Mouse (Mus musculus): ENCODE data around the gene Bbs12. TPM values are rescaled to one million over a fixed set of nuclear protein-coding genes. Genes with fewer than 3 reads are reported as not detected.

Gene Bbs12
- polyA plus RNA-seq, 1 experiment from 2014 or later: 7.0 TPM

DNA sequence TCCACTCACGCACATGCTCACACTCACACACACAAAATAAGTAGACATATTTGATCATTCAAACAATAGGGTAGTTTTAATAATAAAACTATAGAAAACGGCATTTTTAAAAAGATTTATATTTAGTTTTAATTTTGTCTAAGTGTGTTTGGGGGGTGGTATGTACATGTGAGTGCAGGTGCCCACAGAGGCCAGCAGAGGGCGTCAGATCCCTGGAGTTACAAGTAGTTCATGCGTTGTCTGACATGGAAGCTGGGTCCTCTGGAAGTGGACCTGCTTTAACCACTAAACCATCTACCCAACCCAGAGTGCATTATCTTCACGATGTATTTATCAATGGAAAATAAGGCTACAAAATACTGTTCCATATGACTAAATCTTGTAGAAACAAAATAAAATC is 28.8 kb downstream of the Bbs12 start:
- no peak for ATAC-seq (ENCODE audit: low FRiP score, low TSS enrichment)
- WGBS: 69% methylated on average over 5 of the region's 5 CpGs

DNA sequence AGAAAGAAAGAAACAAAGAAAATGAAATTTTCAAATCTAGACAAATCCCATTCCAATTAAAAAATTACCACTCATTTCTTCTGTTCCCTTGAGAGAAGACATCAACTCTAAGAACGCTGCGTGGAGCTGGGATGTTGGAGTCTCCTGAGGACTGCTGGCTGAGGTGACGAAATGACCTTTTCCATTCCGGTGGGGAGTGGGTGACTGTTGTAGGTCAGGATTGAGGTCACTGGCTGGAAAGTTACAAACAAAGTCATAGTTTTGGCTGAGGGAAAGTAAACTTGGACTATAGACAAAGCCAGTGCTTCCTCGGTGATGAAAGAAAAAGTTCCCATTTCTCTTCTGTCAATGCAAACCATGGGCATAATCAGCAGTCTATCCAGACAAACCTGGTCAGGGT is 30.5 kb downstream of the Bbs12 start:
- ATAC-seq (ENCODE audit: low FRiP score, low TSS enrichment) (no peak), DNase-seq (no peak)
- no peak overlapping the region for H3K9ac ChIP-seq (replicated peaks; ENCODE audit: low read length)
- no peak overlapping the region for H3K27ac ChIP-seq (replicated peaks; ENCODE audit: low read depth, low read length)
- H3K36me3 ChIP-seq (ENCODE audit: control insufficient read depth, insufficient read depth, low read length): no peaks in the 10 kb centered on the region
- no peaks in the 10 kb centered on the region for H3K9me3 ChIP-seq (ENCODE audit: control insufficient read depth, low read length)
- H3K4me3 ChIP-seq (replicated peaks; ENCODE audit: low read depth, low read length): no peak overlapping the region
- no peak overlapping the region for H3K4me2 ChIP-seq (ENCODE audit: low read length)
- WGBS: 78% methylated on average over 5 of the region's 5 CpGs
- H3K27me3 ChIP-seq (ENCODE audit: control insufficient read depth, insufficient read depth, low read length): peaks cover 3% of the 10 kb centered on the region; the same call in 1 of the 2 replicates
- H3K4me1 ChIP-seq (ENCODE audit: control insufficient read depth, insufficient read depth, low read length): no peaks in the 10 kb centered on the region

More for the DNA sequence above, 28.8 kb downstream of the Bbs12 start:
- no peaks in the 10 kb centered on the region for H3K27me3 ChIP-seq (ENCODE audit: control insufficient read depth, insufficient read depth, low read length)
- no peaks in the 10 kb centered on the region for H3K36me3 ChIP-seq (ENCODE audit: control insufficient read depth, insufficient read depth, low read length)
- no peak overlapping the region for H3K4me2 ChIP-seq (ENCODE audit: low read length)
- peak; percentile 18 for DNase-seq
- no peaks in the 10 kb centered on the region for H3K9me3 ChIP-seq (ENCODE audit: control insufficient read depth, low read length)
- no peaks in the 10 kb centered on the region for H3K4me1 ChIP-seq (ENCODE audit: control insufficient read depth, insufficient read depth, low read length)
- no peak overlapping the region for H3K4me3 ChIP-seq (replicated peaks; ENCODE audit: low read depth, low read length)
- no peak overlapping the region for H3K9ac ChIP-seq (replicated peaks; ENCODE audit: low read length)
- no peak overlapping the region for H3K27ac ChIP-seq (replicated peaks; ENCODE audit: low read depth, low read length)

GRCm38 (mm10) chr3:37347671-37348070 is 35.3 kb downstream of the Bbs12 start:
- H3K4me3 ChIP-seq (replicated peaks; ENCODE audit: low read depth, low read length): no peak overlapping the region
- H3K27me3 ChIP-seq (ENCODE audit: control insufficient read depth, insufficient read depth, low read length): peaks cover 24% of the 10 kb centered on the region
- no peak overlapping the region for H3K27ac ChIP-seq (replicated peaks; ENCODE audit: low read depth, low read length)
- H3K4me2 ChIP-seq (ENCODE audit: low read length): peak overlapping the region; percentile 100
- 27% methylated on average over 9 of the region's 9 CpGs for WGBS
- 0 out of 2 replicates have a peak, but pooled peaks cover 4% of the 10 kb centered on the region for H3K4me1 ChIP-seq (ENCODE audit: control insufficient read depth, insufficient read depth, low read length)
- DNase-seq (no peak), ATAC-seq (ENCODE audit: low FRiP score, low TSS enrichment) (no peak)
- no peaks in the 10 kb centered on the region for H3K36me3 ChIP-seq (ENCODE audit: control insufficient read depth, insufficient read depth, low read length)
- H3K9me3 ChIP-seq (ENCODE audit: control insufficient read depth, low read length): no peaks in the 10 kb centered on the region
- H3K9ac ChIP-seq (replicated peaks; ENCODE audit: low read length): no peak overlapping the region

DNA sequence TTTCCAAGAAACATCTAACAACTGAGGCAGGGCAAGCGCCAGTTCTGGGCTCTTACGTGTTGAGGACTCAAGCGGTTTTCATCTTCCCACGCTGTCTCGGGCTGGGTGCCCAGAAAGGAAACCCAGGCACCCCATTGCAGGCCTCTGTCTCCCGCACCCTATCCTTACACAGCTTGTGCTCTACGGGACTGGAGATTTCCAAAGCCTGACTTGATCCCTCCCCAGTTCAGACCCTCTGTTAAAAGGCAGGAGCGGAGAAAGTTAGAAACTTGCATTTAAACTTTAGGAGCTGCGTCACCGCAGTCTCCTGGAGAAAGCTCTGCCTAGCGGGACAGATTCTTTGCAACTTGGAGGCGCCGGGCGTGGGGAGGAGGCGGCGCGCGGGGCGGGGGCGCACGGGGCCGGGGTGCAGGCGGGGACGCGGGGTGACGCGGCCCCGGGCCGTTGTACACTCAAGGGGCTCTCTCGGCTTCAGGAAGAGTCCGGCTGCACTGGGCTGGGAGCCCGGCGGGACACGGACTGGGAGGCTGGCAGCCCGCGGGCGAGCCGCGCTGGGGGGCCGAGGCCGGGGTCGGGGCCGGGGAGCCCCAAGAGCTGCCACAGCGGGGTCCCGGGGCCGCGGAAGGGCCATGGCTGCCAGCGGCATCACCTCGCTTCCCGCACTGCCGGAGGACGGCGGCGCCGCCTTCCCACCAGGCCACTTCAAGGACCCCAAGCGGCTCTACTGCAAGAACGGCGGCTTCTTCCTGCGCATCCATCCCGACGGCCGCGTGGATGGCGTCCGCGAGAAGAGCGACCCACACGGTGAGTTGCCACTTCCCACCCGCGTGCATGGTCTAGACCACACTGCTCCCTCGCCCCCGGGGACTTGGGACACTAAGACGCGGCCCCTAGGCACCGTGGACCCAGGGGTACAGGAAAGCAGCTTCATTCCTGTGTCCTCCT is 36.1 kb downstream of the Bbs12 start, which contains the start of gene Fgf2:
TSS of gene Fgf2 (plus strand) at position 126 of the 945 bp plus-strand sequence.
- WGBS: under 1% methylated on average over 73 of the region's 75 CpGs
- Histone ChIP-seq H3K9me3 (ENCODE audit: control insufficient read depth, low read length) (no peaks in the 10 kb centered on the region; the same call in 1 of the 2 replicates), H3K36me3 (ENCODE audit: control insufficient read depth, insufficient read depth, low read length) (no peaks in the 10 kb centered on the region), H3K9ac (replicated peaks; ENCODE audit: low read length) (peak within 1 kb of the TSS; percentile 60), H3K4me3 (replicated peaks; ENCODE audit: low read depth, low read length) (peak within 1 kb of the TSS; percentile 59), H3K27ac (replicated peaks; ENCODE audit: low read depth, low read length) (no peak within 1 kb of the TSS), H3K4me1 (ENCODE audit: control insufficient read depth, insufficient read depth, low read length) (0 out of 2 replicates have a peak, but pooled peaks cover 4% of the 10 kb centered on the region), H3K4me2 (ENCODE audit: low read length) (peak within 1 kb of the TSS; percentile 100), H3K27me3 (ENCODE audit: control insufficient read depth, insufficient read depth, low read length) (peaks cover 24% of the 10 kb centered on the region)
- DNase-seq: peak; percentile 65
- ATAC-seq (ENCODE audit: low FRiP score, low TSS enrichment): peak; percentile 71

DNA sequence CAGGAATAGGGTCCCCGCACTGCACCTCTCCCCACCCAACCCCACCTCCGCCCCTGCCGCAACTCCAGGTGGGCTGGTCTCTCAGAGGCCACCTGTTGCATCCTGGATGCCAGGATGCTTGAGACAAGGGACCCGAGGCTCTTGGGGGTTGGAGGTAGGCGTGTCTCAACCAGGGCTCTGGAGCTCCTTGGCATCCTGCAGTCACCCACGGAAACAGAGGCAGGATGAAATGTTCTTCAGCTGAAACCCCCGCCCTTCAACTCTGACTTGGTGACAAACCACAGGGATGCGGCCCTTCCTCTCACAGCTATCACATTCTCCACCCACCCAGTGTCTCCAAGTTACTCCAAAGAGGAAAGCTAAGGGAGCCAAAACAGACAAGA is 36.8 kb downstream of the Bbs12 start:
- 8% methylated on average over 8 of the region's 8 CpGs for WGBS
- peak overlapping the region; percentile 100 for H3K4me2 ChIP-seq (ENCODE audit: low read length)
- H3K9ac ChIP-seq (replicated peaks; ENCODE audit: low read length): no peak overlapping the region; the same call in 1 of the 2 replicates
- DNase-seq (no peak), ATAC-seq (ENCODE audit: low FRiP score, low TSS enrichment) (no peak)
- H3K4me3 ChIP-seq (replicated peaks; ENCODE audit: low read depth, low read length): peak overlapping the region; percentile 59
- H3K27ac ChIP-seq (replicated peaks; ENCODE audit: low read depth, low read length): no peak overlapping the region
- H3K36me3 ChIP-seq (ENCODE audit: control insufficient read depth, insufficient read depth, low read length): no peaks in the 10 kb centered on the region
- no peaks in the 10 kb centered on the region; the same call in 1 of the 2 replicates for H3K9me3 ChIP-seq (ENCODE audit: control insufficient read depth, low read length)
- H3K27me3 ChIP-seq (ENCODE audit: control insufficient read depth, insufficient read depth, low read length): peaks cover 24% of the 10 kb centered on the region
- 0 out of 2 replicates have a peak, but pooled peaks cover 4% of the 10 kb centered on the region for H3K4me1 ChIP-seq (ENCODE audit: control insufficient read depth, insufficient read depth, low read length)

- WGBS: 59% methylated on average over 7 of the region's 7 CpGs
- ATAC-seq (ENCODE audit: low FRiP score, low TSS enrichment) (no peak), DNase-seq (no peak)
- no peak overlapping the region for H3K4me2 ChIP-seq (ENCODE audit: low read length)
- 0 out of 2 replicates have a peak, but pooled peaks cover 4% of the 10 kb centered on the region for H3K4me1 ChIP-seq (ENCODE audit: control insufficient read depth, insufficient read depth, low read length)
- H3K9me3 ChIP-seq (ENCODE audit: control insufficient read depth, low read length): no peaks in the 10 kb centered on the region; the same call in 1 of the 2 replicates
- no peak overlapping the region for H3K9ac ChIP-seq (replicated peaks; ENCODE audit: low read length)
- H3K27me3 ChIP-seq (ENCODE audit: control insufficient read depth, insufficient read depth, low read length): peaks cover 24% of the 10 kb centered on the region
- no peak overlapping the region for H3K27ac ChIP-seq (replicated peaks; ENCODE audit: low read depth, low read length)
- H3K36me3 ChIP-seq (ENCODE audit: control insufficient read depth, insufficient read depth, low read length): no peaks in the 10 kb centered on the region
- H3K4me3 ChIP-seq (replicated peaks; ENCODE audit: low read depth, low read length): no peak overlapping the region
Observed at GRCm38 (mm10) chr3:37350386-37350785, 38.0 kb downstream of the Bbs12 start.

- no peak overlapping the region for H3K27ac ChIP-seq (replicated peaks; ENCODE audit: low read depth, low read length)
- no peaks in the 10 kb centered on the region for H3K4me1 ChIP-seq (ENCODE audit: control insufficient read depth, insufficient read depth, low read length)
- H3K36me3 ChIP-seq (ENCODE audit: control insufficient read depth, insufficient read depth, low read length): no peaks in the 10 kb centered on the region
- peaks cover 9% of the 10 kb centered on the region for H3K27me3 ChIP-seq (ENCODE audit: control insufficient read depth, insufficient read depth, low read length)
- 91% methylated on average over 10 of the region's 10 CpGs for WGBS
- H3K9ac ChIP-seq (replicated peaks; ENCODE audit: low read length): no peak overlapping the region
- DNase-seq (no peak), ATAC-seq (ENCODE audit: low FRiP score, low TSS enrichment) (no peak)
- H3K4me2 ChIP-seq (ENCODE audit: low read length): no peak overlapping the region
- H3K9me3 ChIP-seq (ENCODE audit: control insufficient read depth, low read length): no peaks in the 10 kb centered on the region; the same call in 1 of the 2 replicates
- H3K4me3 ChIP-seq (replicated peaks; ENCODE audit: low read depth, low read length): no peak overlapping the region
Observed at GRCm38 (mm10) chr3:37353951-37354481, 41.7 kb downstream of the Bbs12 start.

- Histone ChIP-seq H3K27me3 (ENCODE audit: control insufficient read depth, insufficient read depth, low read length) (peaks cover 3% of the 10 kb centered on the region; the same call in 1 of the 2 replicates), H3K9me3 (ENCODE audit: control insufficient read depth, low read length) (no peaks in the 10 kb centered on the region; the same call in 1 of the 2 replicates), H3K4me3 (replicated peaks; ENCODE audit: low read depth, low read length) (no peak overlapping the region), H3K36me3 (ENCODE audit: control insufficient read depth, insufficient read depth, low read length) (no peaks in the 10 kb centered on the region), H3K27ac (replicated peaks; ENCODE audit: low read depth, low read length) (no peak overlapping the region), H3K4me2 (ENCODE audit: low read length) (no peak overlapping the region), H3K4me1 (ENCODE audit: control insufficient read depth, insufficient read depth, low read length) (no peaks in the 10 kb centered on the region), H3K9ac (replicated peaks; ENCODE audit: low read length) (no peak overlapping the region)
- no peak for DNase-seq
- WGBS: 92% methylated on average over 1 of the region's 1 CpGs
- no peak for ATAC-seq (ENCODE audit: low FRiP score, low TSS enrichment)
Observed at GRCm38 (mm10) chr3:37354737-37355136, 42.4 kb downstream of the Bbs12 start.

All from midbrain, embryonic 14.5 days (tissue).